Mouse (Mus musculus) urinary bladder, adult 18-20 months (tissue): ENCODE measurements around the gene Tmsb15l.
"Not testable (repeated sequence)": the region's sequence is repeated elsewhere in the genome, so short reads cannot be mapped to it uniquely, and the experiment has no call there.

Experiments
- DNase-seq, 2 experiments: peaks; one replicate each; pipeline ENCODE4 v3.0.0; 2022; ENCODE audit warnings: low spot score in 2 of 2, mixed read lengths in 2 of 2

Gene Tmsb15l

GRCm38 (mm10) chrX:136976424-136977084 lies at the start of gene Tmsb15l, which contains the start of gene Tmsb15b1:
TSS of gene Tmsb15l (minus strand) at chrX:136976869.
TSS of gene Tmsb15b1 (minus strand) at chrX:136976874.
- peak in 1 of 2 experiments; percentile 13 for DNase-seq

DNA sequence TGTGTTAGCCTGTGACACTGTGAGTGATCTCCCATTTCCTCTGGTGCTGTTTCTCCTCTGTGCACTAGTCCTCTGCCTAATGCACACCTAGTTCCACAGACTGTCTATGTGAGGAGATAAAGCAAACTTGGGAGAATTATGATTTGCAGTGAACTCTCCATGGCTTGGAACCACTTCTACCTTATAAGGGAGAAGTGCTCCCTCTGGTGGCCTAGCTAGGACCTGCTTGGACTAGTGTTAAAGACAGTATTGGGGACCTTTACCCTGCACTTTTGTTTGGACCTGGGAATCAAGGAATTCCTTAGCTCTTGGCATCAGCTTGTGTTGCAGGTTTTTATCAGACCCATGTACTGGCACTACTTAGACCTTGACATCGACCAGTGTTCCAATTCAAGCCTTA lies 42.6 kb upstream of the Tmsb15l start:
- DNase-seq: peak; percentile 8 to 20

GRCm38 (mm10) chrX:137017668-137018067 lies 41.0 kb upstream of the Tmsb15l start:
- no peak for DNase-seq

- no peak for DNase-seq
Observed at GRCm38 (mm10) chrX:137015099-137015709, 38.5 kb upstream of the Tmsb15l start.

- DNase-seq: no peak
Observed at GRCm38 (mm10) chrX:136996256-136996655, 19.6 kb upstream of the Tmsb15l start.

DNA sequence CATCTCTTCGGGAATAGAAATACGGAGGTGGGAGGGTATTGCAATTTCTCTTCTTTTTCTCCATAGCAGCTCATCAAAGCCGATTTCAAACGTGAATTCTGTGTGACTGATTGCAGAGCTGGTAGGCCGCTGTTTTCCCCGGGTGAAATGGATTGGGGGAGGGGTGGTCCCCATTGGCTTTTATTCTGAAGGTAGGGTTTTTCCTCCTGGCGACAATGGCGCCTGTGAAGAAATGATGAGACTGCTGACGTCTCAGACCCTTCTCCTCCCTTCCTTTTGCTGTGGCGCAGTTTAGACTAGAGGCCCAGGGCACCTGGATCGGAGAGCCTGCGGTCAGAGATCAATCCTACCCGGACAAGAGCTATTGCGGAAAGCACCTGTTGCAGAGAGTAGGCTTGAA lies 17.0 kb upstream of the Tmsb15l start:
- no peak for DNase-seq

DNA sequence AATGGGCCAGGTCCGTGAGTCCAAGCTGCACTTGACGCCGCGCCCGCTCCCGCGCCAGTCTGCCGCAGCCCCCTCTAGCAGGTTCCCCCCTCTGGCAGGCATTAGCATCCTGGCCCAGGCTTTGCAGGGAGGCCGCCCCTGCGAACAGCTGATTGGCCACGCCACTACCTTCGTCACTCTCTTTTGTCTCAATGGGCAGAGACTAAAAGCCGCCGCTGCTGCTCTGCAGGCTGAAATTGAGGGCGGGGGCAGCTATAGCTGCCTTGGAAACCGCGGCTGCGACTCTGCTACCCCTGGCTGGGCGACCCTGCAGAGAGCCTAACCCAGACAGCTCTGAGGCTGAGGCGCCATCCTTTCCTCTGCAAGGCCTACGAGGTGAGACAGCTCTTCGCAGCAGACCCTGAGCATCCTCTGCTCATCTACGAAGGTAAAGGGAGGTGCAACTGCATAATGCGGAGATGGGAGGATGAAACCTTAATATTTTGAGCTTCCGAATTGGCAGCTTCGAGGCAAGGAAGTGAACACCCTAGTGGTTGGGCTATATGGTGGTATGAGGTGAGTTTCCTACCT lies 16.4 kb upstream of the Tmsb15l start, which contains the start of gene Zcchc18:
Gene Zcchc18, plus strand, starts transcription at position 178 of the 570 bp plus-strand sequence.
- no peak for DNase-seq

DNA sequence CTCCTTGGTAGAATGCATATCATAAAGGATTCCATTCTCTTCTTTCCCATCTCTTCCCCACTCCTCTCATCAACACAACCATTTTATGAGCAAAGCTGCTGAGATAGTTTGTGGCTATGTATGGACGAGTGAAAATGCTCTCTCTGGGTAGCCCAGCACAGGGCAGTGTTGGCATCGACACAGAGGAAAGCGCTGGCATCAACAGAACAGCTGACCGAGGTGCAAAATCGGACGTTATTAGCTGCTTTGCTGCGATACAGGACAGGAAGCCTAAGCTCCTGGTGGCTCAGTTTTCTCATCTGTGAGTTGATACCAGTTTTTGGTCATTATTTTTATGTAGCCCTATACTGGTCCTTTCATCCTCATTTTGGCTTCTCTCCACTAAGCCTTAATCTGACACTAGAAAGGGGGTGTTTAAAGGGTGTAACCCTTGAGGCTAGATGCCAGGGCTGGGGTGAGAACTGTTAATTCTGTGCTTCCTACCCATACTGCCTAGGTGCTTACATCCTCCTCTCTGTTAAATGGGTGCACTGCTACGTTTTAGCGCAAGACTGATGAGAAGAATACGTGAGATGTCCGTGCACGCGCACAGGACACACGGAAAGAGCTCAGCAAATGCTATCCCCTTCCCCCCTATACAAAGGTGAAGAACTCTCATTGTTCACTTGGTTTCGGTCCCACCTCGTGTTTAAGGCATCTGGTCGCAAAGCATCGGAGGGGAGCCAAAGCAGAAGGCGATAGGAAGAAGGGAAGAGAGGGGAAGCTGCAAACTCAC lies 15.7 kb upstream of the Tmsb15l start:
- no peak for DNase-seq

DNA sequence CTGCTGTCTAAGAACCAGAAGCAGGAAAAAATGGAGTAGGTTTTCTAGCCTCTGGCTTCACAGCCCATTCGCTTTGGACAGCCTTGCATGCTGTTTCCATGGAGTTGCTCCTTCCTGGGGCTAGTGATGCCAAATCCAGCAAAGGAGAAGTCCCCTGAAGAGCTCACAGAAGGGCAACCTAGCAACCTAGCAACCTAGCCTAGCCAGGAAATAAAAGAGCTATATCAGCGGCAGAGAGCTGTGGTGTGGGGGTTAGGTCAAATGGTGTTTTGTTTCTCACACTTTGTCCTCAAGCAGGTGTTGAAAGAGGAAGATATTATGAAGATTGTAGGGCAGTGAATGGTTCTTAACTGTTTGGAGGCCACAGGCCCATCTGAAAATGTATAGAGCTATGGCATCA lies 14.6 kb upstream of the Tmsb15l start:
- no peak for DNase-seq

GRCm38 (mm10) chrX:136986039-136986438 lies 9.4 kb upstream of the Tmsb15l start:
- no peak for DNase-seq

DNA sequence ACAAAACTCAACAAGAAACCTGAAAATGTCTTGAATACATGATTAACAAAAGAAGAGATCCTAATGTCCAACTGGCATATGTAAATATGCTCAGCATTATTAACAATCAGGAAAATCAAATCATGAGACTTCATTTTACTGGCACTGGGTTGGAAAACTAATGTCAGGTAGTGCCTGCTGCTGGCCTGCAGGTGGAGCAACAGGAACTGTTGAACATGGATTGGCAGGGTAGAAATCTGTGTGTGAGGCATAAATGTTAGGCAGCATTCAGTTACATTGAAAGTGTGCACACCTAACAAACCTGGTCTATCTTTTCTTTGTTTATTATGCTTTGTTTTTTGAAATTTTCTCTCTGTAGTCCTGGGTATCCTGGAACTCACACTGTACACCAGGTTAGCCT lies 1.9 kb upstream of the Tmsb15l start:
- no peak for DNase-seq

DNA sequence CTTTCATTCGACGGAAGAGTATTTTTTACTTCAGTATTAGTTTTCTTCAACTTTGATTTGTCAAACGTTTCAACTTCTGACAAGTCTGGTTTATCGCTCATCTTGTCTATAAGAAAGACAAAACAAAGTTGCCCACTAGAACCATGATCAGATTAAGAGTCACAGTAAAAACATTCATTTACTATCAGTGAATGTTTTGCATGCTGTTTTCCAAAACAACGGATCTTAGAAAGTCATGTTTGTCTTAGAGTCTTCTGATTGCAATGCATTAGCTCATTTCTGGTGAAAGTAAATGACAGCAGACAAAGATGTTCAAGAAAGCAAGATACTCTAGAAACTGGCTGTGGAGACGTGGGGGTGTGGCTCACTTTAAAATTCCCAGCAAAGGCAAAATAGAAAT lies 1.3 kb downstream of the Tmsb15l start, which contains the start of gene Tmsb15b2:
Gene Tmsb15b2, minus strand, starts transcription at position 101 of the 400 bp plus-strand sequence.
- not testable (repeated sequence) for DNase-seq

- DNase-seq: no peak
Observed at GRCm38 (mm10) chrX:136959688-136960087, 17.0 kb downstream of the Tmsb15l start.

GRCm38 (mm10) chrX:136958300-136958699 lies 18.4 kb downstream of the Tmsb15l start:
- DNase-seq: not testable (repeated sequence)

DNA sequence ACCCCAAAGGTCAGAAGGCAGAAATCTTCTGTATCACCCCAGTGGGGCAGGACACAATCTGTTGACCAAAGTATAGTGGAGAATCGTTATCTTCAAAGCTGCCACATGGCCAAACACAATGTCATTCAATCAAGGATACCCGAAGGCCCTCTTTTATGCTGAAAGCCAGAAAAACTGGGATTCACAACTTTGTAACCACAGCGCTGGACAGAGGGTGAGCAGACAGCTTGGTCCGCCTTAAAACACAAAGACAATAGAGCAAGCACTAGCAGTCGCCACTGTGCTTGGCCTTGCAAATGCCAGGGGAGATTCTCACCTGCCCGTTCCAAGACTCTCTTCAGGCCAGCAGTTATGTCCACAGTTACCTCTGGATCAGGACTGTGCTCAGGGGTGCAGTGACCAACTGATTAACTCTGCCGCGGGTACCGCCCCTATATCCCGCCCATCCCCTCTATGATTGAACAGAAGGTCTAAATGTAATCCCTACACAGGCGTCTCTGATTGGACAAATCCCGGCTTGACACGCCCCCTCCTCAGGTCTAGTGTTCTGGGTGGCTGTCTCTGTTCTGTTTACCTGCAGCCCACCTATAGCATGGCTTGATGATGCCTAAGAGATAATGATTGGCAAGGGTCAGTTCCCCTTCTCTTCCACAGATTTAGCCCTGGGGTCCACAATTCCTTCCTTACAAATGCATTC lies 18.9 kb downstream of the Tmsb15l start:
- peak in 1 of 2 experiments; percentile 40 for DNase-seq

DNA sequence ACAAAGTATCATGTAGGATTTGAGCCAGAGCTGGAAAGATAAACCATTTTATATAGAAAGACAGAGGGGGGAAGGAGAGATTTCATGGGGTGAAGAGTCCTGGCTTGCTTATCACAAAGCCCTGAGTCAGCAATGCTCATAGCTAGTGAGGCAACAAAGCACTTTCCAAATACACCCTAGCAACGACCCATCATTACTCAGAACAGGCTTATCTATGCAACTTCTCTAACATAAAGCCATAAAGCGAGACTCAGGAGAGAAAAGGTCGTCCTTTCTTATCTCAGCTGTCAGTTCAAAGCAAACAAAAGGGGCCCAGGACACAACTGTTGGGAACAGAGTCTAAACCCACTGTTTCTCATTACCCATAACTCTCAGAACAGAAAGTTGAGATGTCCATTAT lies 38.7 kb downstream of the Tmsb15l start:
- no peak for DNase-seq

DNA sequence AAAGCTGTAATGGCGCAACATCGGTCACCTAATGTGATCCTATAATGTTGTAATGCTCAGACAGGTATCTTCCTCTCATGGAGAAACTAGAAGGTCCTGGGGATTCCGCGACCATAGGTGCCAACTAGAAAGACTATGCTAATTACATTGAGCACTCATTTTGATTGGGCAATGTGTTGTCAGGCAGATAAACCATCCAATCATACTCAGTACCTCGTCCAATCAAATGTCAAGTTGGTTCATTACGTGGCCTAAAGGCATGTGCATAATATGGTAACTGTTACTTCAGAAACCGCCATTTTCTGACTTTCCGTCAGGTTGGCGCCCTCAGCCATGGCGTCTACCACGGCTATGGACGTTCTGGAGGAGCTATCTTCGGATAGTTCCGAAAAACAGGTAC lies 49.6 kb downstream of the Tmsb15l start, which contains the start of gene H2bfm:
Gene H2bfm, plus strand, starts transcription at position 295 of the 400 bp plus-strand sequence.
- no peak for DNase-seq

DNA sequence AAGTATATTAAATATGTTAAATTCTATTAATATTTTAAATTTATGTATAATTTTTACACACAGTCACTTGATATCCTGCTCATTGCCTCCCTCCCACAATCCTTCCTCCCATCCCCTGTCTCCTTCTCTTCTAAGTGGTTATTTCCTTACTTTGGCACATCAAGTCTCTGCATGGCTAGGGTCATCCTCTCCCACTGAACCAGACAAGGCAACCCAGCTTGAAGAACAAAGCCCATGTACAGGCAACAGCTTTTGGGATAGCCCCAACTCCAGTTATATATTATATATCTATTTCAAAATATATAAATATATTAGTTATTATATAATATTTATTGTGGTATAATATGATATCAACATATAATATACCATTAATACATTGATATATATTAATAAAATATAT lies 50.8 kb downstream of the Tmsb15l start:
- DNase-seq: no peak
